ENCODE assay signal across 16 mouse cellular contexts in the genomic region with DNA sequence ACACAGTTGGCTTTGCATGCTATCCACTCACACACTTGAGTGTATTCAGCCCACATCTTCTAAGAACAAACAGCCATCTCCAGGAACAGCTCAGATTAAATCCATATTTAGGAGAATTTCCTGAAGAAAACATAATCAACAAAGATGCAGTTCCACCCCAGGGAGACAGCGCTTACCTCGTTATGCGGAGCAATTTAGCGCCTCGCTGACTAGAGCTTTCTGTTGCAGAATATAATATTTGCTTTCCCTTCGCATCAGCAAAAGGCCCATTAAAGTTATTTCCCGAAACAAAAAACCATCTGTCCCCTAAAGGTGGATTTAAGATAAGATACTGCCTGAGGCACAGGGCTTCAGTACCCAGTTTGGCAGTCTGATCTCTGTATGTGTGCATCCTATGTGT.
DNase-seq lines count a peak whose midpoint lies in the region; ATAC-seq lines count a peak whose summit lies in the region.
"Had no signal": no experiment of that assay in that cellular context is flagged by ENCODE, and none has a peak within 500 bp of the region (broad histone marks: within the 10 kb centered on the region; RNA-seq: fewer than 3 reads in every experiment).

No protein-coding gene starts in this region.

- no peaks in the 10 kb centered on the region for H3K9me3 ChIP-seq in forebrain, embryonic 15.5 days
- no peaks in the 10 kb centered on the region for H3K9me3 ChIP-seq in forebrain, embryonic 10.5 days
- H3K9me3 ChIP-seq in midbrain, embryonic 11.5 days (ENCODE audit: control insufficient read depth, low read length), result no peaks in the 10 kb centered on the region
- no peaks in the 10 kb centered on the region for H3K9me3 ChIP-seq in midbrain, embryonic 10.5 days (replicated peaks)
- no peaks in the 10 kb centered on the region for H3K9me3 ChIP-seq in midbrain, embryonic 15.5 days
- no peaks in the 10 kb centered on the region for H3K9me3 ChIP-seq in intestine, embryonic 16.5 days (ENCODE audit: control insufficient read depth, low read length)
- H3K9me3 ChIP-seq: heart, embryonic 12.5 days had no signal

- H3K4me3 ChIP-seq in forebrain, embryonic 15.5 days, result no peak overlapping the region
- H3K4me3 ChIP-seq in forebrain, embryonic 10.5 days, result no peak overlapping the region
- no peak overlapping the region for H3K4me3 ChIP-seq in midbrain, embryonic 11.5 days (ENCODE audit: low read depth, low read length)
- H3K4me3 ChIP-seq in midbrain, embryonic 10.5 days, result no peak overlapping the region
- no peak overlapping the region for H3K4me3 ChIP-seq in midbrain, embryonic 15.5 days
- H3K4me3 ChIP-seq in intestine, embryonic 16.5 days (ENCODE audit: low read length), result no peak overlapping the region
- H3K4me3 ChIP-seq: heart, embryonic 12.5 days had no signal

- ATAC-seq in forebrain, embryonic 15.5 days (replicated peaks), result no peak
- ATAC-seq in midbrain, embryonic 11.5 days (ENCODE audit: low FRiP score), result no peak
- peak; percentile 47; the same call in 1 of the 2 replicates for ATAC-seq in midbrain, embryonic 15.5 days (replicated peaks)
- no peak for ATAC-seq in intestine, embryonic 16.5 days

- no peak overlapping the region for H3K9ac ChIP-seq in forebrain, embryonic 15.5 days (replicated peaks)
- H3K9ac ChIP-seq in midbrain, embryonic 11.5 days (ENCODE audit: low read length), result no peak overlapping the region
- H3K9ac ChIP-seq in midbrain, embryonic 15.5 days, result no peak overlapping the region
- H3K9ac ChIP-seq in intestine, embryonic 16.5 days (ENCODE audit: low read depth, low read length), result no peak overlapping the region
- H3K9ac ChIP-seq: heart, embryonic 12.5 days had no signal

- H3K27ac ChIP-seq in forebrain, embryonic 15.5 days (replicated peaks), result peak overlapping the region; percentile 24
- no peak overlapping the region for H3K27ac ChIP-seq in forebrain, embryonic 10.5 days
- H3K27ac ChIP-seq in midbrain, embryonic 11.5 days (ENCODE audit: low read depth, low read length), result no peak overlapping the region
- H3K27ac ChIP-seq in midbrain, embryonic 10.5 days (replicated peaks), result no peak overlapping the region
- H3K27ac ChIP-seq in midbrain, embryonic 15.5 days, result peak overlapping the region; percentile 59
- H3K27ac ChIP-seq in intestine, embryonic 16.5 days (ENCODE audit: low read length), result no peak overlapping the region

- H3K27me3 ChIP-seq in forebrain, embryonic 15.5 days, result no peaks in the 10 kb centered on the region
- H3K27me3 ChIP-seq in forebrain, embryonic 10.5 days (ENCODE audit: poor library complexity, severe bottlenecking), result no peaks in the 10 kb centered on the region
- H3K27me3 ChIP-seq in midbrain, embryonic 11.5 days (ENCODE audit: control insufficient read depth, insufficient read depth, low read length), result no peaks in the 10 kb centered on the region
- H3K27me3 ChIP-seq in midbrain, embryonic 10.5 days (ENCODE audit: low read depth, poor library complexity, severe bottlenecking), result no peaks in the 10 kb centered on the region
- H3K27me3 ChIP-seq in midbrain, embryonic 15.5 days (replicated peaks), result no peaks in the 10 kb centered on the region
- no peaks in the 10 kb centered on the region for H3K27me3 ChIP-seq in intestine, embryonic 16.5 days (replicated peaks; ENCODE audit: control insufficient read depth, insufficient read depth, low read length)

- no peaks in the 10 kb centered on the region for H3K36me3 ChIP-seq in forebrain, embryonic 15.5 days
- H3K36me3 ChIP-seq in forebrain, embryonic 10.5 days (replicated peaks), result no peaks in the 10 kb centered on the region
- no peaks in the 10 kb centered on the region for H3K36me3 ChIP-seq in midbrain, embryonic 11.5 days (ENCODE audit: control insufficient read depth, insufficient read depth, low read length)
- no peaks in the 10 kb centered on the region for H3K36me3 ChIP-seq in midbrain, embryonic 10.5 days
- no peaks in the 10 kb centered on the region for H3K36me3 ChIP-seq in midbrain, embryonic 15.5 days (replicated peaks)
- no peaks in the 10 kb centered on the region for H3K36me3 ChIP-seq in intestine, embryonic 16.5 days (ENCODE audit: control insufficient read depth, insufficient read depth, low read length)
- H3K36me3 ChIP-seq: heart, embryonic 12.5 days had no signal

- 50% methylated on average over 7 of the region's 7 CpGs for WGBS in forebrain, embryonic 15.5 days
- WGBS in forebrain, embryonic 10.5 days, result 87% methylated on average over 7 of the region's 7 CpGs
- 88% methylated on average over 7 of the region's 7 CpGs for WGBS in midbrain, embryonic 11.5 days
- 93% methylated on average over 7 of the region's 7 CpGs for WGBS in midbrain, embryonic 10.5 days
- 46% methylated on average over 7 of the region's 7 CpGs for WGBS in midbrain, embryonic 15.5 days
- WGBS in intestine, embryonic 16.5 days, result 86% methylated on average over 7 of the region's 7 CpGs

- H3K4me1 ChIP-seq in forebrain, embryonic 15.5 days, result peaks cover 5% of the 10 kb centered on the region; the same call in 1 of the 2 replicates
- H3K4me1 ChIP-seq in forebrain, embryonic 10.5 days, result 0 out of 2 replicates have a peak, but pooled peaks cover 10% of the 10 kb centered on the region
- H3K4me1 ChIP-seq in midbrain, embryonic 11.5 days (ENCODE audit: control insufficient read depth, insufficient read depth, low read length), result 0 out of 2 replicates have a peak, but pooled peaks cover 3% of the 10 kb centered on the region
- no peaks in the 10 kb centered on the region for H3K4me1 ChIP-seq in midbrain, embryonic 10.5 days
- peaks cover 13% of the 10 kb centered on the region for H3K4me1 ChIP-seq in midbrain, embryonic 15.5 days
- H3K4me1 ChIP-seq in intestine, embryonic 16.5 days (ENCODE audit: control insufficient read depth, insufficient read depth, low read length), result no peaks in the 10 kb centered on the region

- H3K4me2 ChIP-seq in forebrain, embryonic 15.5 days (replicated peaks), result no peak overlapping the region
- no peak overlapping the region for H3K4me2 ChIP-seq in midbrain, embryonic 11.5 days
- H3K4me2 ChIP-seq in midbrain, embryonic 15.5 days, result no peak overlapping the region
- no peak overlapping the region for H3K4me2 ChIP-seq in intestine, embryonic 16.5 days (ENCODE audit: low read depth, low read length)
- H3K4me2 ChIP-seq: heart, embryonic 12.5 days had no signal

- DNase-seq in forebrain, embryonic 10.5 days (ENCODE audit: extremely low spot score, low spot score), result no peak
- peak; percentile 54 for DNase-seq in midbrain, embryonic 11.5 days (ENCODE audit: low spot score, missing footprints)
- DNase-seq in midbrain, embryonic 10.5 days (ENCODE audit: low spot score), result no peak
- no peak for DNase-seq in T-cell, adult 2 months (ENCODE audit: low spot score)
- DNase-seq: adrenal gland, postnatal 36 days; cerebellum, adult 2 months; cerebellum, postnatal 36 days; heart, postnatal 14 days; kidney, adult 9 months; liver; lung, postnatal 10 days; thymus, postnatal 25 days had no signal

Comparison
In these comparisons a context has a peak if more than half of its experiments do, and no peak if none do; other contexts are left out.
1. H3K27ac ChIP-seq: peak in forebrain, embryonic 15.5 days (single experiment) and midbrain, embryonic 15.5 days (single experiment); none in forebrain, embryonic 10.5 days (single experiment), midbrain, embryonic 11.5 days (single experiment), midbrain, embryonic 10.5 days (single experiment) and intestine, embryonic 16.5 days (single experiment).